Mouse (Mus musculus): ENCODE results near the gene Fam155a.

GRCm38 (mm10) chr8:9274117-9274516, 496.8 kb downstream of the Fam155a start:
- no peak for TF ChIP-seq TCF12 (IDR thresholded peaks at IDR 0.05; ENCODE audit: insufficient read depth, poor library complexity, severe bottlenecking)
- no peak for TF ChIP-seq POLR2AphosphoS2 (IDR thresholded peaks at IDR 0.05; ENCODE audit: insufficient read length, low read depth)
- TF ChIP-seq MAX (IDR thresholded peaks at IDR 0.05; ENCODE audit: low read depth), result no peak
- no peak for TF ChIP-seq USF1 (IDR thresholded peaks at IDR 0.05; ENCODE audit: low read depth)
- TF ChIP-seq E2F4 (IDR thresholded peaks at IDR 0.05; ENCODE audit: insufficient read depth), result no peak
- TF ChIP-seq MYOD1 (IDR thresholded peaks at IDR 0.05; ENCODE audit: control insufficient read depth in 1 of 3, insufficient read length in 2 of 3, low read depth in 2 of 3), result no peak
- no peak for TF ChIP-seq POLR2A (IDR thresholded peaks at IDR 0.05; ENCODE audit: insufficient read length, low read depth)
- no peak for TF ChIP-seq CEBPB (IDR thresholded peaks at IDR 0.05; ENCODE audit: insufficient read depth, poor library complexity, severe bottlenecking)
- TF ChIP-seq REST (IDR thresholded peaks at IDR 0.05; ENCODE audit: insufficient read depth, insufficient read length), result no peak
- TF ChIP-seq TCF3 (IDR thresholded peaks at IDR 0.05; ENCODE audit: insufficient read length, low read depth), result no peak
- no peak for TF ChIP-seq SRF (IDR thresholded peaks at IDR 0.05; ENCODE audit: control insufficient read depth, insufficient read length, low read depth)

Measured in myocyte (in vitro differentiated cells).